Mouse (Mus musculus): ENCODE results near the gene Phf5a. TPM values are rescaled to one million over a fixed set of nuclear protein-coding genes. Genes with fewer than 3 reads are reported as not detected.

The Phf5a gene
- total RNA-seq, 2 experiments from 2014 or later: 33.0 to 45.9 TPM

DNA sequence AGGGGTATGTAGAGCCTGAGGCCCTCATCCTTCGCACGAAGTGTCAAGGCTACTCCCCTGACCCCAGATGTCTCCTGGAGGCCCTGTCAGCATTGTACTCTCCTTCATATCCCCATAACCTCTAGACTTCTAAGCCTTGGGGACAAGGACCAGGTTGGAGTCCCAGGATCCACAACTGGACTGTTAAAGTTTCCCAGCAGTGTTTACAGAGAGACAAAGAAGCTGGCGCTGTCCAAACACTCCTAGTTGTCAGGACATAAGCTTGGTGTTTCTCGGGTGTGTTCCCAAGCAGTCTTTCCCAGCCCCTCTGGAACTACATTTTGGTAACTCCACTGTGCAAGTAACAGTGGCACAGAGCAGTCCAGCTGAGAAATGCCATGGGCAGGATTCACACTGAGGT is 38.2 kb downstream of the Phf5a start:
- ATAC-seq (replicated peaks; ENCODE audit: low FRiP score, poor library complexity, severe bottlenecking): no peak

DNA sequence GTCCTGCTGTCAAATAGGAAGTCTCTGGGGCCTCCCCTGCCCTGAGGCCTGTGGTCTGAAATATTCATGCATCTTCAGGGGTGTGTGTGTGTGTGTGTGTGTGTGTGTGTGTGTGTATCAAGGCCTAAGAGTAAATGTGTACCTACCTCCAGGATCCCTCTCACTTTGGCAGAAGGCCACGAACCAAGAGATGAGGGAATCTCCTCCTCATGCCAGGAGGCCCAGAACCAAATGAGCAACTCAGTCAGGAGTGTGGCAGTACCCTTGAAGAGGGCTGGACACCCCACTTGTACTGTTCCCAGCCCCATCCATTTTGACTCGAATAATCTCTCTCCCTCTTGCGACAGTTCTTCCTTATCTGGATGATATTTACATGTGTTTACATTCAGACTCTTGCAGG is 39.5 kb downstream of the Phf5a start:
- ATAC-seq (replicated peaks; ENCODE audit: low FRiP score, poor library complexity, severe bottlenecking): no peak

DNA sequence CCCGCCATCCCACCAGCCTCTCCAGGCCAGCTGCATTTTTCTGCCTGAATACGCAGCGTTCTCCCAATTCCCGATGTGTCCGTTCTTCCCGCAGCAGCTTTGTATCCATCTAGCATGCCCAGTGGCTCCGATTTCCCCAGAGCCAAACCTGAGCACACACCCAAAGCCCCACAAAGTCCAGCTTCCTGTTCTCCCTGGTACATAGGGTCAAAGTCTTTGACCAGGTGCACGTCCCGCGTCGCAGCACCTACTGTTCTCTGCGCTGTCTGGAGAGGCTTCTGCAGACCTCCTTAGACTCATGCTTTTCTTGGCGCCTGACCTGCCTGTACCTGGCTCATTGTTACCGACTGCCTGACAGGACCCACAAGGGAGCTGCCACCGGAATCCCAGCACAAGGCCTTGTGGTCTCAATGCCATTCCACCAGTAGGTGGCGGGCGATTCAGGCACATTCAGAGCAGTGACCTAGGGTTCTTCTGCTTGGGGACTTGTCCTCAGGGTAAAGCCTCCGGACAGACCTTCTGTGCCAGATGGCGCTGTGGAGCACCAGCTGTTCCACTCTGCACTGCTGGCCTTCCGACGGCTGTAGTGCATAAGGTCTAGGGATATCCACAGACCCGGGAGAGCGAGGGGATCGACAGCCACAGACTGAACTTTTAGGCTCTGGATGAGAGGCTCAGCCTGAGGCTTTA is 40.4 kb downstream of the Phf5a start:
- ATAC-seq (replicated peaks; ENCODE audit: low FRiP score, poor library complexity, severe bottlenecking): peak; percentile 89

DNA sequence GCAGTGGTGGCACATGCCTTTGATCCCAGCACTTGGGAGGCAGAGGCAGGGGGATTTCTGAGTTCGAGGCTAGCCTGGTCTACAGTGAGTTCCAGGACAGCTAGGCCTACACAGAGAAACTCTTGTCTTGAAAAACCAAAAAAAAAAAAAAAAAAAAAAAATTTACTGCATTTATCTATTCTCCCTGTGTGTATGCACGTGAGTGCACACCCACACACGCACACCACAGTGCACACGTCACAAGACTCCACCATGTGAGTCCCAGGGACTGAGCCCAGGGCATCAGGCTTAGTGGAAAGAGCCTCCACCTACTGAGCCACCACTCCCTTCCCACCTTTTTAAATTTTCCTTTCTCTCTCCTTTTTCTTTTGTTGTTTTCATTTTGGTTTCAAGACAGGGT is 41.2 kb downstream of the Phf5a start:
- no peak for ATAC-seq (replicated peaks; ENCODE audit: low FRiP score, poor library complexity, severe bottlenecking)

DNA sequence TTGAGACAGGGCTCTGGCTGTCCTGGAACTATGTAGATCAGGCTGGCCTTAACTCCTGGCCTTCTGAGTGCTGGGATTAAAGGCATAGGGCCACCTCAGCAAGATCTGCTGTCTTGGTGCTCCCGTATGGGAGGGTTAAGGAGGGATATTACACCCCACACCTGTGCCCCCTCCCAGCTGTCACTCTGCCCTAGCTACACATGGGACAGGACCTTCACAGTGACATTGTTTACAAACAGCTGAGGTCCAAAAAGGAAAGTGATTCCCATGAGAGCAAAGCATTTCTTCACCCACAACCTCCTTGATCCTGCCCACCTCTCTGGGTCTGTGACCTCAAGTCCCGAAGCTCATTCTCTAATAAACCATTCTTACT is 42.5 kb downstream of the Phf5a start:
- no peak for ATAC-seq (replicated peaks; ENCODE audit: low FRiP score, poor library complexity, severe bottlenecking)

DNA sequence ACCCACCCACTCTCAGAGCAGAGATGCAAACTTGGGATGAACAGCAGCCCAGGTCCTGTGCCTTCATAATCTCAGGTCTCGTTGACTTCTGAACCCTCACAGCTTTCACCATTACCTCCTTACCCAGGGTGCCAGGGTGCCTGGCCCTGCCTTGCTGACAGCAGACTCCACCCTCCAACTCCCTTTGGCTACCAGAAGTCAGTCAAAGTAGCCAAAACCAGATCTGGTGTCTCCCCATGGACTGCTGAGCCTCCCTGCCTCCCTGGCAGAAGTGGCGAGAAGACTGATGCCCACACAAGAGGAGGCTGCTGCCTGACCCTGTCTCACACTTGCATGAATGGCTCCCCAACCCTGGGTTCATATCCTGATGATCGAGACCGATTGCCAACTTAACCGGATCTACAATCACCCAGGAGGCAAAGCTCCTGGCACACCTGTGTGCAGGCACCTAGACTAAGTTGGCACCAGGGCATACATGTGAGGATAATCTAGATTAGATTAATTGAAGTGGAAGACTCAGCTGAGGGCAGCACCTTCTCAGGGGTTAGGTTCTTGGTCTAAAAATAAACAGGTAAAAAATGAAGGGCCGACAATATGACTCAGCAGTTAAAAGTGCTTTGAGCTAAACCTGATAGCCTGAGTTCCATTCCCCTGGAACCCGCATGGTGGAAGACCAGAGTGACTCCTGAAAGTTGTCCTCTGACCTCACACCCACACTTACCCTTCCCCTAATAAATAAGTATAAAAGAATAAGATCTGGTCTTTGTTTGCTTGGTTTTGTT is 43.1 kb downstream of the Phf5a start:
- no peak for ATAC-seq (replicated peaks; ENCODE audit: low FRiP score, poor library complexity, severe bottlenecking)

DNA sequence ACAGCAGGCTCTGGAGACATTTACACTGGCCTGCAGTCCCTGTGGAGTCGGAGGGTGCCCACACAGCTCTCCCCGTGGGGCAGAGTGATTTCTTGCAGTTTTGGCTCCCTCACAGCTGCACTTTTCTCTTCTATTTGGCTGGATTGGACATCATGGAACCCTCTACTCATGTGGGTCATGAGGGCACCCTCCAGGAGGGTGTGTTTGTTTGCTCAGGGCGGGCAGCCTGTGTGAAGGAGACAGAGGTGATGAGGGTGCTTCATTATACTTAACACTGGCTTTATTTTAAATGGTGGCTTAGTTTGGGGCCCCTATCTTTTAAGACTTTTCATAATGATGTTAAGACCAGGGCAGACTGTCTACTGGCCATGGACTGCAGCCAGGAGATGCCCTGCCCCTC is 46.9 kb downstream of the Phf5a start:
- no peak for ATAC-seq (replicated peaks; ENCODE audit: low FRiP score, poor library complexity, severe bottlenecking)

DNA sequence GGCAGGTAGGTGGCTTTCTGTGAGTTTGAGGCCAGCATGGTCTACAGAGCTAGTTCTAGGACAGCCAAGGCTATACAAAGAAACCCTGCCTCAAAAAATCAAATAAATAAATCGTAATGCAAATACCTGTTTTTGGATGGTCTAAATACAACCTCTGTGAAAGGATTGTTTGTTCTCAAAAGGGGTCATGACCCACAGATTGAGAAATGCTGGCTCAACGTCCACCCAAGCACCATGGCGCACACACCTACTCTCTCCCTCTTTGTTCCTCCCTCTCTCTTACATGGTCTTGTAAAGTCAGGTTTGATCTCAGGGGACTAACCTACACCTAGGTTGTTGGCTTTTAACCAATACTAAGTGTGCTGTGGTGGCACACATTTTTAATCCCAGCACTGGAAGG is 49.1 kb downstream of the Phf5a start:
- no peak for ATAC-seq (replicated peaks; ENCODE audit: low FRiP score, poor library complexity, severe bottlenecking)

DNA sequence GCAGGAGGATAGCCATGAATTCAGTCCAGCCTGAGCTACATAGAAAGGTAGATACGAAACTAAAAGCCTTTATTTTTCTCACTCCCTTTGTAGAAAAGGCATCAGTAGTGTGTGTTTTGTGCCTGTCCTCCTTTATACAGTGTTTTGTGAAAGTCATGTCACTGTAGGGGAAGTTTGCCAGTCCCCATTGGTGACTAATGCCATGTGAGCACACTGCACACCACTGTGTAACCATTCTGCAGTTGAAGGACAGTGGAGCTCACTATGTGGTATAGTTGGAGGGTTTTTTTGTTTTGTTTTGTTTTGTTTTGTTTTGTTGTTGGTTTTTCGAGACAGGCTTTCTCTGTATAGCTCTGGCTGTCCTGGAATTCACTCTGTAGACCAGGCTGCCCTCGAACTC is 53.3 kb downstream of the Phf5a start:
- no peak for ATAC-seq (replicated peaks; ENCODE audit: low FRiP score, poor library complexity, severe bottlenecking)

DNA sequence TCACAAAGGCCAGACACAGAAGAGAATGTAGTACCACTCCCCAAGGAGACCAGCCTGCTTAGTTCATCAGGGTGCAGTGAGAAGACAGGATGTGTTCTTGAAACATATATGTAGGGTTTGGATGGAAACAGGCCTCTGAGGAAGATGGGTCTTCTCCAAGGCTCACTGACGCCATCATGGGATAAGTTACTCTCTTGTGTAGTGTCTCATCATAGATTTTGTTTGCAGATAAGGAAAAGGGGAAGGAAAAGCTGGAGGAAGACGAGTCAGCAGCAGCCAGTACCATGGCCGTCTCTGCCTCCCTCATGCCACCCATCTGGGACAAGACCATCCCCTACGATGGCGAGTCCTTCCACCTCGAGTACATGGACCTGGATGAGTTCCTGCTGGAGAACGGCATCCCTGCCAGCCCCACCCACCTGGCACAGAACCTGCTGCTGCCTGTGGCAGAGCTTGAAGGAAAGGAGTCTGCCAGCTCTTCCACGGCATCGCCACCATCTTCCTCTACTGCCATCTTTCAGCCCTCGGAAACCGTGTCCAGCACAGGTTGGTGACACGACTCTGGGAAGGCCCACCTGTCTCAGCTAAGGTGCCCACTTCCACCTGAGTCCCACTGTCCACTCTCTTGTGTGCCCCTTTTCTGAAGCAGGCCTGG is 56.9 kb downstream of the Phf5a start:
- ATAC-seq (replicated peaks; ENCODE audit: low FRiP score, poor library complexity, severe bottlenecking): no peak

Other genes starting within 250 kb of the Phf5a start
- 0.96 and 5.2 TPM in 2 replicates for gene L3mbtl2, start 208.0 kb downstream of the Phf5a start, total RNA-seq (2015; ENCODE audit: low replicate concordance)
- gene L3mbtl2, start 208.0 kb downstream of the Phf5a start, total RNA-seq (2017; ENCODE audit: low replicate concordance): 4.5 and 9.8 TPM in 2 replicates
- gene Chadl, start 174.6 kb downstream of the Phf5a start, total RNA-seq (2015; ENCODE audit: low replicate concordance): not detected in 2 replicates
- 0.14 TPM in 1 of 2 replicates, not detected in the other for gene Chadl, start 174.6 kb downstream of the Phf5a start, total RNA-seq (2017; ENCODE audit: low replicate concordance)
- 2.5 and 3.1 TPM in 2 replicates for gene Zc3h7b, start 126.9 kb downstream of the Phf5a start, total RNA-seq (2015; ENCODE audit: low replicate concordance)
- 2.0 and 4.2 TPM in 2 replicates for gene Zc3h7b, start 126.9 kb downstream of the Phf5a start, total RNA-seq (2017; ENCODE audit: low replicate concordance)
- 8.3 and 19.4 TPM in 2 replicates for gene Rangap1, start 126.4 kb downstream of the Phf5a start, total RNA-seq (2015; ENCODE audit: low replicate concordance)
- 34.2 and 41.5 TPM in 2 replicates for gene Rangap1, start 126.4 kb downstream of the Phf5a start, total RNA-seq (2017; ENCODE audit: low replicate concordance)
- gene Tef, start 69.5 kb downstream of the Phf5a start, total RNA-seq (2015; ENCODE audit: low replicate concordance): 0.38 and 2.3 TPM in 2 replicates
- gene Tef, start 69.5 kb downstream of the Phf5a start, total RNA-seq (2017; ENCODE audit: low replicate concordance): 0.98 and 2.0 TPM in 2 replicates
- gene Tob2, start 13.1 kb downstream of the Phf5a start, total RNA-seq (2015; ENCODE audit: low replicate concordance): 6.3 and 9.6 TPM in 2 replicates
- 5.3 and 7.2 TPM in 2 replicates for gene Tob2, start 13.1 kb downstream of the Phf5a start, total RNA-seq (2017; ENCODE audit: low replicate concordance)
- gene Aco2, start 398 bp upstream of the Phf5a start, total RNA-seq (2015; ENCODE audit: low replicate concordance): 16.3 and 37.8 TPM in 2 replicates
- 29.7 and 59.3 TPM in 2 replicates for gene Aco2, start 398 bp upstream of the Phf5a start, total RNA-seq (2017; ENCODE audit: low replicate concordance)
- gene Polr3h, start 54.3 kb upstream of the Phf5a start, total RNA-seq (2015; ENCODE audit: low replicate concordance): 2.9 and 3.8 TPM in 2 replicates
- gene Polr3h, start 54.3 kb upstream of the Phf5a start, total RNA-seq (2017; ENCODE audit: low replicate concordance): 6.3 and 17.7 TPM in 2 replicates
- gene Csdc2, start 64.8 kb upstream of the Phf5a start, total RNA-seq (2015; ENCODE audit: low replicate concordance): not detected in 2 replicates
- not detected in 2 replicates for gene Csdc2, start 64.8 kb upstream of the Phf5a start, total RNA-seq (2017; ENCODE audit: low replicate concordance)
- gene Pmm1, start 89.0 kb upstream of the Phf5a start, total RNA-seq (2015; ENCODE audit: low replicate concordance): 2.3 and 20.3 TPM in 2 replicates
- 3.9 and 9.5 TPM in 2 replicates for gene Pmm1, start 89.0 kb upstream of the Phf5a start, total RNA-seq (2017; ENCODE audit: low replicate concordance)
- not detected in 2 replicates for gene 1700029P11Rik, start 108.6 kb upstream of the Phf5a start, total RNA-seq (2015; ENCODE audit: low replicate concordance)
- not detected in 2 replicates for gene 1700029P11Rik, start 108.6 kb upstream of the Phf5a start, total RNA-seq (2017; ENCODE audit: low replicate concordance)
- 17.6 and 41.7 TPM in 2 replicates for gene Xrcc6, start 115.9 kb upstream of the Phf5a start, total RNA-seq (2015; ENCODE audit: low replicate concordance)
- gene Xrcc6, start 115.9 kb upstream of the Phf5a start, total RNA-seq (2017; ENCODE audit: low replicate concordance): 23.6 and 52.2 TPM in 2 replicates
- 12.5 and 27.0 TPM in 2 replicates for gene Desi1, start 162.0 kb upstream of the Phf5a start, total RNA-seq (2015; ENCODE audit: low replicate concordance)
- gene Desi1, start 162.0 kb upstream of the Phf5a start, total RNA-seq (2017; ENCODE audit: low replicate concordance): 3.6 and 5.0 TPM in 2 replicates
- 23.2 and 29.7 TPM in 2 replicates for gene Snu13, start 175.7 kb upstream of the Phf5a start, total RNA-seq (2015; ENCODE audit: low replicate concordance)
- gene Snu13, start 175.7 kb upstream of the Phf5a start, total RNA-seq (2017; ENCODE audit: low replicate concordance): 24.5 and 44.7 TPM in 2 replicates
- not detected in 2 replicates for gene 4930407I10Rik, start 187.2 kb upstream of the Phf5a start, total RNA-seq (2015; ENCODE audit: low replicate concordance)
- not detected in 2 replicates for gene 4930407I10Rik, start 187.2 kb upstream of the Phf5a start, total RNA-seq (2017; ENCODE audit: low replicate concordance)
- gene Mei1, start 198.1 kb upstream of the Phf5a start, total RNA-seq (2015; ENCODE audit: low replicate concordance): not detected in 2 replicates
- gene Mei1, start 198.1 kb upstream of the Phf5a start, total RNA-seq (2017; ENCODE audit: low replicate concordance): not detected in 2 replicates

All from erythroblast, adult 5-6 weeks (primary cell).